Mouse (Mus musculus) retina, embryonic 14.5 days (tissue): Measurements from ENCODE around the gene Phactr1.

Source experiments
- DNase-seq: peaks from one replicate; pipeline ENCODE4 v3.0.0-alpha.2; 2015; ENCODE audit warnings: low spot score

The Phactr1 gene

DNA sequence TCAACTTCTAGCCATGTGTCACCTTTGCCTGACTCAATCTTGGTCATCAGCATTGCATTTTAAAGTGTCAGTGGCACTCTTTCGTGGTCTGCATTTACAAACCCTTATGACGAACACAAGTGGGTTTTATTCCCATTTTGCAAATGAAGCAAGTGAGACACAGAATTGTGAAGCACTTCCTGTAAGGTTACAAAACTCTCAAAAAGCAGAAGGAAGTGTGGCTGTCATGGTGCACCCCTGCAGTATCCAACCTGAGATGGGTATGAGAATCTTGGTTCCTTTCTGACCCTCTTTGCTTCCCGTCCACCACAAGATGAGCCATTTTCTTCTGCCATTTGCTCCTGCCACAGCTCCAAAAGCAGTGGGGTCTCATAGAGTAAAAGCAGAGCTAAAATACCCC, 295.7 kb downstream of the Phactr1 start:
- DNase-seq, result no peak

DNA sequence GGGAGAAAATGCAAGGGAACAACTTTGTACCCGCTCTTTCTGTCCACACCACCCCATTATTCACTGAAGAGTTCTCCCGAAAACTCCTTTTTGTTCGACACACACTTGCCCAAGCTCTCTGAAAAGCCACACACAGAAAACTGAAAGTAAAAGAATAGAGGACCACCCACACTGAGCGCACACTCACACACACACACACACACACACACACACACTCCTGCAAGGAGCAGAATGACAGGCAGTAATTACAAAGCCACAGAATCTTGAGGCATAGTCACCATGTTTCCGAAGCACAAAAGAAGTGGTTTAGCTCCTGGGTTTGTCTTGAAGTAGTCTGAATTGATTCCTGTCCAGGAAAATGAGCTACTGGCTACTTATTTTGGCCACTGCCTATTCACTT, 296.5 kb downstream of the Phactr1 start:
- peak; percentile 22 for DNase-seq

DNA sequence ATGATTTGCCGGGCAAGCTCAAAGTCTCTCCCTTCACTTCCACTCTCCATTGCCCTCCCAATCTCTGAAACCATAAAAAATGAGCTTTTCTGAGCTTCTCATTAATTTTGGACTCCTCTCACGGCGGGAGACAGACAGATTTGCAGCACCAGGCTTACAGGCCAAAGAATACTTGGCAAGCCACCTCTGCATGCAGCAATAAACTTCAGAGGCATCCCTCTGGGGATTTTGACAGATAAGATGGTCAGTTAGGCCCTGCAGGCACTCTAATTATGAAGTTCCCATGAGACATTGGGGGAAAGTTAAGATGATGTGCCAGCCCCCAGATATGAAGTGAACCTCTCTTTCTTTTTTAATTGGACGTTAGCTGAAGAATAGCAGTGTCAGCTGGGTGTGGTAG, 300.2 kb downstream of the Phactr1 start:
- DNase-seq, result no peak

DNA sequence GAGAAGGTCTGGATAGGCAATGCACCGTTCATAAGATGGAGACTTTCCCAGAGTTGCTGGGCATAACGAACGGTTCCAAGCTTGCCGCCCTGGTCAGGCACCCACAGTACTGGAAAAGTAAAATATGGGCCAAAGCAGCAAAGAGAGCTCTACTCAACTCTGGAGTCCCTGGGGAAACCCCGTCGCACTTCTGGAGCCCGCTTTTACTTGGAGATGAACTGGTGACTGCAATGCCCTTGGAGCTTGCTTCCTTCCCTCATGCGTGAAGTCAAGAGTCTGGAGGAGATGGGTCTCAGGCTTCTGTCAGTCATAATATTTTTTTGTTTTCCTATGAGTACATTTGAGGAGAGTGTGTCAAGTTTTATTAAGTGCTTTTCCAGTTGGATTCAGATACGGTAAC, 302.2 kb downstream of the Phactr1 start:
- DNase-seq, result no peak

DNA sequence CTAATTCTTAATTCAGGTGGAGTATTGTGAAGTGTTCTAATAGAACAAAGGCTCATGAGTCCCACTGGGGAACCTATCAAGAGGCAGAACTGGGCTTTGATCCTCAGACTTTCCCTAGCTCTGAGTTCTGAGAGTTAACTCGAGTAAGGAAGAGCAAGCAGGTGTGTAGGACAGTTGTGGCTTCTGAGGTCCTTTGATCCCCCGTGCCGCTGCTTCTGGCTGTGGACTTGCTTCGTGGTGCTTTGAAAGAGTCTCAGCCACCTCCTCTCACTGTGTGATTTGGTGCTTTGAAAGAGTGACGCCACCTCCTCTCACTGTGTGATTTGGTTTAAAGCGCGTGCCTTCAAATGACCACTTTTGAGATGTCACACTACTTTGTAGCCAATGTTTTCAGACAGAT, 305.4 kb downstream of the Phactr1 start:
- no peak for DNase-seq

DNA sequence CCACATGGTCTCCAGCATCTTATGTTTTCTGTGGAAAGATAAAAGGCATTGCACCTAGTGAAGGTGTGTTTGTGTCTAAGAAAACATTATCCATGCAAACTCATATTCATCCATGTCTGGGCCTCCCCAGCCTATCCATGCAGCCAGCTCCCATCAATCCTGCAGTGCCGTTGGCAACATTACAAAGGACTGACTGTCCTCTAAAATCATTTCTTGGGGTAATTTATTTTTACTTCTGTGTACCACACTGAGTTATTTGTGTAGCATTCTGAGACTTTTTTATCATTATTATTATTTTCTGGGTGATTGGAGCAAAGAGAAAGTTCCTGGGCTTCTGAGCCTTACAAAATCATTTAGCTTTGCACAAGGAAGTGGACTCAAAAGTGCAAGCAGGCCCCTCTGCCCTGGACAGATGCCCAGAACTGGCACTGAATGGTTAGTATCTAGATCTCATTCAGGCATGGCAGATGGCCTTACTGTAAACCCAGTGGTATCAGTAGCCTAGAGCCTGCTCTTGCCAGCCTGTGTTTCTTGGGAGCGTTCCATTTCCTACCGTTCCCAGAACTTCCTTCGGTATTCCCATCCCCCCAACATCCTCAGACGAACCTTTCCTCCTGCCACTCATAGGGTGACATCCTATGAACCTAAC, 307.6 kb downstream of the Phactr1 start:
- no peak for DNase-seq

DNA sequence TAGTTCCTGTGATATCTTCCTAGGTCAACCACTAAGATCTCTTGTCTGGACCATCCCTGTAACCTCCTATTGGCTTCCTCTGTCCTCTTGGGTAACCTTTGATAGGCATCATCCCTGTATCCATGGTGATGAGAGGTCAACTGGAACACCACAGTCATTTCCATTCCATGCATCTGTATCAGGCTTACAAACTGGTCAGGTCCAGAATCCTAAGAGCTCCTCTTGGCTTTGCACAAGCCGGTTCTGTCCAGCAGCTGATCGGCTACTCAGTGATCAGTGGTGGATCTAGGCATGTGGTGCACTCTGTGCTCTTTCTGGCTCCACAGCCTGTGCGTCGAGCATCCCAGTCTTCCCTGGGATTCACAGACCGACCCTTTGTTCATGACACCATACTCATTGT, 309.1 kb downstream of the Phactr1 start:
- DNase-seq, result no peak

DNA sequence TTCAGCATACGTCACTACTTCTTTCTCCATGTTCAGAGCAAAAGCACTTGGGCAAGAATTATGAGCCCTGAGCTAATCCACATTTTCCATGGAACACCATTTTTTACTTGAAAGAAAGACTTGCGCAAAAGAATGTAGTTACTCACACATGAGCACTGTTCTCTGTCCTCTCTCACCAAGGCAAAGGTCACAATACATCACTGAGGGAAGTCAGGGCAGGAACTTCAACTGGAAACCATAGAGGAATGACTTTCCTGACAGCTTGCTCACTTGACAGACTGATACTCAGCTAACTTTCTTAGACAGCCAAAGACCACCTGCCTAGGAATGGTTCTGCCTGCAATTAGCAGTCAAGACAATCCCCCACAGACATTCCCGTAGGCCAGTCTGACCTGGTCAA, 309.6 kb downstream of the Phactr1 start:
- no peak for DNase-seq

DNA sequence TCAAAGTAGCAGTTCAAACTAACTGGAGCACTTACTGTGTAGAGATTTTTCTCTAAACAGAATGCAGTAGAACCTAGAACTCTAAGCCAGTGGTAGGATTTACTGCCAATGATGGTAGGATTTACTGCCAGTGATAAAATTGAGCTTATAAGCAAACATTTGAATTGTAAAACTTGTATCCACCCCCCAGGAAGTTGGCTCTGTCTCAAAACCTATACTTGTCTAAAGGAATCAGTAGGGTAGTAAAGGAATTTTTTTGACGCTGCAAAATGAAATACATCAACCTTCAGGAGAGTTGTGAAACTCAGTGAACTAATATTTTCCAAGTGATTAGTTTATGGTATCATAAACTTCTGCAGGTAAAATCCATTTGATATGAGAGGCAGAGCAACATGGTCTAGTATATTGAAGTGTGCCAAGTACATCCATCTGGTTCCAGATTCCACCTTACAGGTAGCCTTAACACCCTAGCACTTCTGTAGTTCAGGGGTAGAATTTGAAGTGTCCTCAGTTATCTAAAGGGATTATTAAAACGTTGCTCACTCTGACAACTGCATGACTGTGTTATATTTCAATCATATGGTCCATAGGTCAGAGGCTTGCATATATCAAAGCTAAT, 310.2 kb downstream of the Phactr1 start:
- no peak for DNase-seq

DNA sequence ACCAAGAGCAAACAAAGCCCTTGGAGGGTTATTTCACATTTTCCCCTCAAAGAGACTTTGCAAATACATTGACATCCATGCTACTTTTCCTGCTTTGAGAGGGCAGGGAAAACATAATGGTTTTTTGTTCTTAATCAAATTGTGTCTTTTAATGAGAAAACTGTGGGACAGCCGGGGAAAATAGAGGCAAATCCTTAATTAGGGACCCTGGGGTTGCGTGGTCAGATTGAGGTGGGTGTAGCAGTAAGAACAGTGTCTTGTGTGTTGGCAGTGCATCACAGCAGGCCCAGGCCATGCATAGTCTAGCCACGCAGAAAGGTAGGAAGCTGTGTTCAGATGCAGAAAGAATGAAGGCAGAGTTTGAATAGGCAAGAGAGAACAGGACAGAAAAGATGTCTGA, 310.7 kb downstream of the Phactr1 start:
- no peak for DNase-seq

DNA sequence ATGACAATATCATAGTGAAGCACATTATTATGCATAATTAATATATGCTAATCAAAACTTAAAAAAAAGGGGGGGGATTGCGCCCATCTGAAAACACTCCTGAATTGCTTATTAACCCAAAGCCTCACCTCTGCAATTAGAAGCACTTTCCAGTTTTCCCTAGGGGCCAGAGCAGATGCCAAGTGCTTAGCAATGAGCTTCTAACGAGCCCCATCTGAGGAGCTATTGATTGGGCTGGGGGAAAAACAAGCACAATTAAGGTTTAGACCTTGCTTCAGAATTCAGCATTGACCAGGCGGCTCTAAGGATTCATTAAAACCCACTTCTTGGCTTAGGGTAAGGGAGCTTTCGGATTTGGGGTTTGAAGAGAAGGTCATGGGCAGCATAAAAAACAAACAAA, 311.9 kb downstream of the Phactr1 start:
- DNase-seq, result peak; percentile 52

DNA sequence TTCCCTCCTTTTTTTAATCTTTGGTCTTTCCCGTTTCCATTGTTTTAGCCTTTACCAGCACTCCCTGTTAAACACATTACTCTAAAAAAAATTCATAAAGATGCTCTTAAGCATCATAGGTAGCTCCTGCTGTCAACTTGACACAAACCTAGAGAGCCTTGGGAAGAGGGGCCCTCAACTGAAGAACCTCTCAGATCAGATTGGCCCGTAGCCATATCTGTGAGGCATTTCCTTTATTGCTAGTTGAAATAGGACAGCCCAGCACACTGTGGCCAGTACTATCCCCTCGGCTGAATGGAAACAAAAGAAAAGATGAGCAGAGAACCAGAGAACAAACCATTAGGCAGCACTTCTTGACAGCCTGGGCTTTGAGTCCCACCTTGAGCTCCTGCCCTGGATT, 313.9 kb downstream of the Phactr1 start:
- no peak for DNase-seq

DNA sequence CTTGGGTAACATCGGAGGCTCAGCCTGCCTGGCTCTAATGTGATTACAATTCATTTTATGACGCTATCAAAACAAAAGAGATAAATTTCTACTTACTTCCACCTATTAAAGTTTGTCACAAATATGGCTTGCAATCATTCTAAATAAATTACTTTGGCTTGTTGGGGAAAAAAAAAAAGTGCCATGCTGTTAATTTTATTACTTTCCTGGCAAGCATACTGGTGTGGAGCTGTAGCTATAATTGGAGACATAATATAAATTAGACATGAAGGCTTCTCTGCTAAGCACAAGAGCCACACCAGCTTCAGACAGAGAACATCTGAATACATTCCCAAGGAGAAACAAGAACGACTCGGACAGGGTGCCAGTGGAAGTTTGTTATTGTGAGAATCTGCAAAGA, 315.8 kb downstream of the Phactr1 start:
- DNase-seq, result peak; percentile 26

DNA sequence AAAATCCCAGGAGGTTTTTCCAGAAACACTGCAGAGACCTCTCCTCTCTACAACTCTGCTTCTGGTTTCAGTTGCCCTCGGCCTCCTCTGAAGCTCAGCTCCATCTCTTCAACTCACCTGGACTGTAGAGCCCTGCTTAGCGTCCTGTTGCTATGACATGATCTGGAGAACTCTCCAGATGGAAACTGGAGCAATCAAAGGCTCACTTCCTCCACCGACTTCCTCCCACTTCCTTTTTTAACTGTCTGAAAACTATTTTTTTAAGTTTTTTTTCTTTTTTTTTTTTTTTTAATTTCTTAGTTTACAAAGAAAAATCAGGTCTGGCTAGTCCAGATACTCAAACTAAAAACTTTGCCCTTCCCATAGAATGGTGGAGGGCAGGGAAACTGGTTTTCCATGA, 318.9 kb downstream of the Phactr1 start:
- no peak for DNase-seq

DNA sequence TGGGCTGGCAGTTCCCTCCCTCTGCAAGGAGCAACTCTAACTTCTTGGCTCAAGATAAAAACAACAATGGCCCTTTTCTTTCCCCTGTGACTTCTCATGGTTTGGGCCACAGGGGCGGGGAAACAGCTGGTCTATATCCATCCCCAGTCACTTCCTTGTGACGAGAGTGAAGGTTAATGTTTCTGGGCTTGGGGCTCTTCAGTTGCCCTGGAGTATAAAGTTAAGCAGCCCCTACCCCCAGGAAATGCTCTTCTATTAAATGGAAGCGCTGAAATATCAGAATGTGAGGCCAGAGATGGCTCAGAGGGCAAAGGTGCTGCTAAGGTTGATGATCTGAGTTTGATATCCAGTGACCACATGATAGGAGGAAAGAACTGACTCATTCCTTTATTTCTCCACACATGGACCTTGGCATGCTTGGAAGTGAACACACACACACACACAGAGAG, 324.7 kb downstream of the Phactr1 start:
- DNase-seq, result no peak

DNA sequence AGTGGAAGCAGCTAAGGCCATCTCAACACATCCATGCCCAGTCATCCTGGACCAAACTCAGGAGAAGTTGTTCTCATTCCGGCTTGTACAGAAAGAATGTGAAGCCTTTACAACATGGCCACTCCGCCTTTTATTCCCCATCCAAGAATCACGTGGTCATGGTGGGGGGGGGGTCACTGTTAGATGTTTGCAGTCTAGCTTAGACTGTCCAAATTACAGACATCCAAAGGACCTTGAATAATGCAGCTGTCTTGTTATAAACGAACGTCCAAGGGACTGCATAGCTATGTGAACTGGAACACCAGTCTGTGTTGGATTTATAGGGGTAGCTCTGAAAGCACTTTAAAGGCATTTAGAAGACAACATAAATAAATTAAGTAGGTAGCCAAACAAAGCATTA, 328.0 kb downstream of the Phactr1 start:
- no peak for DNase-seq

DNA sequence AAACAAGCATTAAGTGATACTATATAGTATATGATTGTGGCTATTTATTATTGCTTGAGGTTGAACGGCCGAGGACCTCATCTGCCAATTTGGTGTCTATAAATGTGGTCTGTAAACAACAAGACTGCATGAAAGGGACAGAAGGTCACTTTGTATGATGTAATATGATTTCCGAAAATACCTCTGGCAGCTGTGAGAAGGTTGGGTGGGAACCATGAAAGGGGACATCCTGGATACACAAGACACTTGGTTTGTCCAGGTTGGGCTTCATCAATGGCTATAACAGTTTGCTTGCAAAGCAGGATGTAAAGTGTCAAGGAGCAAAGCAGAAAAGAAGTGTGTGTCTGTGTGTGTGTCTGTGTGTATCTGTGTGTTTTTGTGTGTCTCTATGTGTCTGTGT, 329.2 kb downstream of the Phactr1 start:
- no peak for DNase-seq

DNA sequence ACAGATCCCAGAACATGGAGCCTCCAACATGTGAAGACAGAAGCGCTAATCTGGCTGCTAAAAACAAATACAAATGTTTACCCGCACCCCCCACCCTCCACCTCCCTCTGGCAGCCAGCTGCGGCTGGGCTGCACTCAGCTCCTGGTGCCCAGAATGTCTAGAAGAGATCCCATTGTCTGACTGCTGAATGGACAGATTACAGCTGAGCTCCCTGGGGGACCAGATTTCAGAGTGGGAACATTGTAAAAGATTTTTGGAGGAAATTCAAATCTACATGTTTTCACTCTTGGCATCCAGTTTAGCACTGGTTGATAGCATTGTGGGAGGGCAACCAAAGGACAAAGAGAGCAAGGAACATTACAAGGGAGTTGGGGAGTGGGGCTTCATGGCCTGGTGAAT, 331.1 kb downstream of the Phactr1 start:
- no peak for DNase-seq

DNA sequence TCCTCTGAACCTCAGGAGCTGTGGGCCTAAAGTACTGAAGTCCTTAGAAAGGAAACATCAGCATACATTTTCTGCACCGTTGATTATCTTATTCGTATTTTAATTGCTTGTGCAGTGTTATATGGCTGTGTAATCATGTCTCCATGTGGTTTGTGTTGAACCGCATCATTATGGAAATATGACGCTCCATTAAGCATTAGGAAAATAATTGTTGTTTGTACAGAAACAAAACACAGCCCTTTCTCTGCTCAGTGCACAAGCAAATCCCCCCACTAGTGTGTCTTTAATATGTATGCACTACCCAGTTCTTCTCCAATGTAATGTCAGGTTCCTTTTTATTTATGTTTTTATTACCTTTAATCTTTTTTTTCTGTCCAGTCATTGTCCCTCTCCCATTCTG, 333.6 kb downstream of the Phactr1 start:
- DNase-seq, result peak; percentile 31

DNA sequence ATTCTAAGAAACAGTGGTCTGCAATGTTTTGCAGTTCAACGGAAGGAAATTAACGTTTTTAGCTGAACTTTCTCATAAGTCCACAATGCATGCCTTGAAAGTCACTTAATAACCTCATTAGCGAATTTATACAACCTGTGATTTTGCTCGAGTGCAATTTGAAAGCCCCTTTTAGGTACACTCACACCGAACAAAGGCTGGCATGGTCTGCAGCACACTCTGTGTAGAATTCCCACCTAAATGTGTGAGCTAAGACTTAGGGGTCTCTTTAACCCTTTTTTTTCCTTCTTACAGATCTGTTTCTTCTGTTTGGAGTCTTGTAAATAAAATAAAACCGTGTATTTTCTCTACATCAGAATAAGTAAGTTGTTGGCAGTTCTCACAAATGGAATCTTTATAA, 335.3 kb downstream of the Phactr1 start:
- DNase-seq, result no peak

DNA sequence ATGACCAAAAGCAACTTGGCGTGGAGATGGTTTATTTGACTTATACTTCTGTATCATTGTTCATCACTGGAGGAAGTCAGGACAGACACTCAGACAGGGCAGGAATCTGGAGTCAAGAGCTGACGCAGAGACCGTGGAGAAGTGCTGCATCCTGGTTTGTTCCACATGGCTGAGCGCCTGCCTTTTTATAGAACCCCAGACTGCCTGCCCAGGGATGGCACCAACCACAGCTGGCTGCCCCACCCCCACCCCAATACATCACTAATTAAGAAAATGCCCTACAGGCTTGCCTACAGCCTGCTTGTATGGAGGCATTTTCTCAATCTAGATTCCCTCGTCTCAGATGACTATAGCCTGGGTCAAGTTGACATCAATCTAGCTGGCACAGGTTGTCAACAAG, 338.4 kb downstream of the Phactr1 start:
- no peak for DNase-seq

DNA sequence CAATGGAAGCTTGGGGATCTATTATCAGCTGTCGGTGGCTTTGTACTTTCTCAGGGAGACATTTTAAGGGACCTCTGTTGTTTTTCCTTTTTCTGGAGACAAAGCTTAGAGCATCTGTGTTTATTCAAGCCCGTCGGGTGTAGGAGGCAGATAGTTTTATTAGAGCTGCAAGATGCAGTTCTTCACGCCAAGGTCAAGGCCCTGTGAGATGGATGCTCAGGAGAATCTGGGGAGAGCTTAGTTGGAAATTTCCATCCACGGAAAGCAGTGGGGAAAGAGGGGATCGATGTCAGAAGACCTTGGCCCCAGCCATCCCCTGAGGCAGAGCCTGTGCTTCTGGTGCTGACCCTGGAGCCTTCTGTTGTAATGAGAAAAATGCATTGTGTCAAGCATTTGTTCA, 340.6 kb downstream of the Phactr1 start:
- no peak for DNase-seq

DNA sequence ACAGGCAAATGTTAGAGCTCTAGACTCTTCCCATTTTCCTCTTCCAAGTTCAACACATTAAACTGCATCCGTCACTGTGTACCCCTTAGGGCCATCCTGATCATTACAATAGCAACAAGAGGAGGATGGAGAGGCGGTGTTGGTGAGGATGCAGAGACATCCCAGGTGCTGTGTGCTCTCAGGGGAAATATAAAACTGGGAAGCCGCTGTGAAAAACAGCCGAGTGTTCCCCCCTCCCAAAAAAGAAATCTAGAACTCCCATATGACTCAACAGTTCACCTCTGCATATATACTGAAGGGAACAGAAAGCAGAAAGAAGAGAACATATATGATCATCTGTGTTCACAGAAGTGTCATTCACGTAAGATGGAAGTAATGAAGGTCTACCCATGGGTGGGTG, 342.6 kb downstream of the Phactr1 start:
- DNase-seq, result no peak

DNA sequence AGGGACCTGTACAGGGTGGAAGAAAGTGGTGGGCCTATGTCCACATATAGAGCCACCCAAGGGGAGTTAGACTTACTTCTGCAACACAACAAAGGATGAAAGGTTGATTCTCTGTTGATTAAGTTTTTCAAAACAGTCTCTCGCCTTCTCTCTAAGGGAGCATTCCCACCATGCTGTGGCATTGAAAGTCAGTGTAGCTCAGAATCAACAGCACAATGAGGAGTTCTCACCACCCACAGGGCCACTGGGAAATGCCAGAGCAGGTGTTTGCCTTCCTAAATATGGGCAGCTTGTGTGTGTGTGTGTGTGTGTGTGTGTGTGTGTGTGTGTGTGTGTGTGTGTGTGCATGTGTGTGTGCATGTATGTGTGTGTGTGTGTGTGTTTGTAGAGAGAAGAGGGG, 347.1 kb downstream of the Phactr1 start:
- no peak for DNase-seq
